Mouse (Mus musculus) C2C12 (cell line): ENCODE measurements at regions not wholly inside any gene's neighbourhood (a gene's known extent, or its start where the extent isn't known, plus 50 kb on each side); places are given as distances from the start of the nearest gene placed in this dataset.

Experiments used
- H3K27me3 ChIP-seq: one replicate; pipeline ENCODE4 v1.6.1; 2011; ENCODE audit not compliant: control insufficient read depth, insufficient read depth, insufficient read length
- H3K36me3 ChIP-seq: one replicate; pipeline ENCODE4 v1.6.1; 2011; ENCODE audit not compliant: control insufficient read depth, insufficient read depth
- H3K4me3 ChIP-seq: one replicate; pipeline ENCODE4 v1.5.1; 2011; ENCODE audit warnings: mild to moderate bottlenecking, control low read depth; ENCODE audit not compliant: poor library complexity, insufficient read depth, severe bottlenecking
- H3K79me2 ChIP-seq: one replicate; pipeline ENCODE4 v1.6.1; 2011; ENCODE audit not compliant: control insufficient read depth, insufficient read depth
- H3K79me3 ChIP-seq: one replicate; pipeline ENCODE4 v1.6.1; 2011; ENCODE audit warnings: low read depth, control low read depth
- H3ac ChIP-seq: one replicate; pipeline ENCODE3; 2011; ENCODE audit warnings: low read depth; ENCODE audit not compliant: control insufficient read depth, insufficient read length
- CEBPB ChIP-seq: IDR thresholded peaks from one replicate; pipeline ENCODE4 v1.6.1; 2011; ENCODE audit warnings: low read depth, mild to moderate bottlenecking, control low read depth, moderate library complexity
- CTCF ChIP-seq: IDR thresholded peaks from one replicate; pipeline ENCODE4 v1.5.1; 2011; ENCODE audit not compliant: control insufficient read depth, insufficient read depth, insufficient read length
- FOSL1 ChIP-seq: IDR thresholded peaks from one replicate; pipeline ENCODE4 v1.8.0; 2011; ENCODE audit warnings: mild to moderate bottlenecking, low read length; ENCODE audit not compliant: poor library complexity, insufficient read depth, severe bottlenecking
- MAX ChIP-seq: IDR thresholded peaks from one replicate; pipeline ENCODE4 v1.6.1; 2011; ENCODE audit warnings: mild to moderate bottlenecking, control low read depth
- MYOD1 ChIP-seq: IDR thresholded peaks from one replicate; pipeline ENCODE4 v1.6.1; 2011; ENCODE audit warnings: low read depth; ENCODE audit not compliant: control insufficient read depth, insufficient read length
- MYOG ChIP-seq: IDR thresholded peaks from one replicate; pipeline ENCODE4 v1.6.1; 2011; ENCODE audit not compliant: control insufficient read depth, insufficient read length; ENCODE audit errors: extremely low read depth
- USF1 ChIP-seq: IDR thresholded peaks from one replicate; pipeline ENCODE4 v1.6.1; 2011; ENCODE audit warnings: low read depth, mild to moderate bottlenecking, control low read depth, moderate library complexity

DNA sequence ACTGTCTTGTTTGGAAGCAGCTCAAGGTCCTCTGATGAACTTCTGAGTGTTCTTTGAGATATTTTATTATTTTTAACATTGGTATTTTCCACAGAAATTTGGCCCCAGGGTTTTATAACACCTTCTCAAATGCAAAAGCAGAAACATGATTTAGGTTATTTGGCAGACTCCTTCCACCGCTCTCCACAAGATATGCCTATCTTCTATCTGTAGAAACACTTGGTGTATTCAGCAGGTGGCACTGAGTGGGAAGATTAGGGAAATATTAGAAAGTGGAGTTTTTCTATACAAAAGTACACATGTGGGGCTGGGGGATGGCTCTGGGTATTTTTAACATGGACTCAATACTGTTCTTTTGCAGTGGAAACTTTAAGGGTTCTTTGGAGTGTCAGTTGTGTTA is 475.3 kb downstream of the Dach1 start:
- no peak for TF ChIP-seq MYOG
- no peak for TF ChIP-seq USF1
- TF ChIP-seq CTCF = no peak
- no peak for TF ChIP-seq CEBPB

GRCm38 (mm10) chr14:97684617-97685016 is 484.9 kb downstream of the Dach1 start:
- Histone ChIP-seq H3K36me3 (no peaks in the 10 kb centered on the region), H3K4me3 (no peak overlapping the region), H3K79me2 (no peaks in the 10 kb centered on the region), H3K79me3 (no peaks in the 10 kb centered on the region), H3K27me3 (no peaks in the 10 kb centered on the region), H3ac (no peak overlapping the region)
- TF ChIP-seq MYOG = no peak
- TF ChIP-seq FOSL1 = no peak
- TF ChIP-seq CTCF = no peak
- no peak for TF ChIP-seq USF1
- no peak for TF ChIP-seq MYOD1
- TF ChIP-seq MAX = no peak
- no peak for TF ChIP-seq CEBPB

More for the DNA sequence above, 475.3 kb downstream of the Dach1 start:
- no peaks in the 10 kb centered on the region for H3K36me3 ChIP-seq
- no peaks in the 10 kb centered on the region for H3K27me3 ChIP-seq
- no peaks in the 10 kb centered on the region for H3K79me2 ChIP-seq
- H3ac ChIP-seq = no peak overlapping the region
- H3K79me3 ChIP-seq = no peaks in the 10 kb centered on the region
- no peak overlapping the region for H3K4me3 ChIP-seq

- Histone ChIP-seq H3K79me3 (no peaks in the 10 kb centered on the region), H3K4me3 (no peak overlapping the region), H3K79me2 (no peaks in the 10 kb centered on the region), H3K36me3 (no peaks in the 10 kb centered on the region), H3K27me3 (no peaks in the 10 kb centered on the region), H3ac (no peak overlapping the region)
- TF ChIP-seq CEBPB (no peak), MYOG (no peak), USF1 (no peak), CTCF (no peak), MAX (no peak), FOSL1 (no peak), MYOD1 (no peak)
These were observed 501.8 kb downstream of the Dach1 start for GRCm38 (mm10) chr14:97667806-97668205.

DNA sequence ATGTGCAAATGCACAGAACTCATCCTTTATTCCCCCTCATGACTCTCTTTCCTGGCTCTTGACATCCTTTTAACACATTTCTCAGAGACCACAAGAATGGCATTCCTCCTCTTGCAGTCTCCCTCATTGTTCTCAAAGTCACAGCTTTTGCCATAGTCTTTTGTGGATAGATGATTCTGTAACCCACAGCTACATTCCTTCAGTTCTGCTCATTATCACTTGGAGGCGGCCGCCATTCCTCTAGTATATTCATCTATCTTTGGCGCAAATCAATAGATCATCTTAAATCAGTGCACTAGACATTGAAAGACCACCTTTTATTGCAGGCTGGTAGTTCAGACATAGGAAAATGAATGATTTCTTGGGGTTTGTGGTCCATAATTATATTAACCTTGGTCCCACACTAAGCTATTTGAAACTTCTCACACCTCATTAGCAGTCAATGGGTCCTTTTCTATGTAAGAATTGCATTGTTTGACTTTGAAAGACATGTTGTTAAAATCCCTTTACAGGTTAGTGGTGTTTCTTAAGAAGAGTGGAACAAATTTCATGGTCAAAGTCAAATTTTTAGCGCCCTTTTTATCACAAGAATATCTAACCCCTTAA is 531.3 kb downstream of the Dach1 start:
- no peaks in the 10 kb centered on the region for H3K36me3 ChIP-seq
- no peaks in the 10 kb centered on the region for H3K27me3 ChIP-seq
- H3K79me2 ChIP-seq = no peaks in the 10 kb centered on the region
- H3K4me3 ChIP-seq = no peak overlapping the region
- H3ac ChIP-seq = no peak overlapping the region
- no peaks in the 10 kb centered on the region for H3K79me3 ChIP-seq
- TF ChIP-seq MAX (no peak), MYOG (no peak), USF1 (no peak), CEBPB (no peak), CTCF (no peak), MYOD1 (no peak), FOSL1 (no peak)

DNA sequence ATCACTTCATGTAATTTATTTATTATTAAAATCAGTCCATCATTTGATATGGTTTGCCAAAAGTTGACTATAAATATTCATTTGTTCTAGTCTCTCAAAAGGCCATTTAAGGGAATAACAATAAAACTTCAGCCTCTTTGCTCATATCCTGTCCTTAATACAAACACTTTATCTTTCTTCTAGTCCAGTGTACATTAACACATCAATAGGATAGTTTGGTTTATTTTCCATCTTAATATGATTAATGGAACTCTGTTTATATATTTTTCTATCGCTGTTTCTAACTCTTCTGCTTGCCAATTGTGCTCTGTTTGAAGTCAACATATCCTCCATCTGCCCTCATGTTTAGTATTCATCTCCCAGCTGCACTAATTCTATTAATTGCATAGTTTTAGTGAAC is 558.1 kb downstream of the Dach1 start:
- H3K27me3 ChIP-seq = no peaks in the 10 kb centered on the region
- no peak overlapping the region for H3ac ChIP-seq
- H3K4me3 ChIP-seq = no peak overlapping the region
- no peaks in the 10 kb centered on the region for H3K79me2 ChIP-seq
- no peaks in the 10 kb centered on the region for H3K79me3 ChIP-seq
- no peak for TF ChIP-seq MYOG
- H3K36me3 ChIP-seq = no peaks in the 10 kb centered on the region

DNA sequence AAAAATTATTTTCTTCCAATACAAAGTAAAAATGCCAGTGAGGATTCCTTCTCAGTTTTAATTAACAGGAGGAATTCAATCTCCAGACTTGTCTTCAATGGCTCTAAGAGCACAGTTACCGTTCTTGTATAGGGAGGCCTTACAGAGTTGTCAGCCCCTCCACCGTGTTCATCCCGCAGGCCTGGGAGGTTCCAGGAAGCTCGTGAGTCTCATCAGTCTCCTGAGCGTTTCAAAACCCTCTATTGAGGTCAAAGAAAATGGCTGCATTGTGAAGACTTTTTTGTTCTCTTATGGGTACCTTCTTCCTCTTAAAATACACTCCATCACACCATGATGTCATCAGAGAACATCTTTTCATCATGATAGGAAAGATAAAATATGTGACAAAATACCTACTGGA is 572.9 kb downstream of the Dach1 start:
- H3K27me3 ChIP-seq = no peaks in the 10 kb centered on the region
- H3ac ChIP-seq = no peak overlapping the region
- H3K79me3 ChIP-seq = no peaks in the 10 kb centered on the region
- H3K4me3 ChIP-seq = no peak overlapping the region
- TF ChIP-seq USF1 = no peak
- no peak for TF ChIP-seq MAX
- no peak for TF ChIP-seq CEBPB
- no peak for TF ChIP-seq CTCF
- no peak for TF ChIP-seq FOSL1
- no peak for TF ChIP-seq MYOD1
- no peak for TF ChIP-seq MYOG
- no peaks in the 10 kb centered on the region for H3K79me2 ChIP-seq
- H3K36me3 ChIP-seq = no peaks in the 10 kb centered on the region
